Mouse (Mus musculus): ENCODE data around the gene Adam34.
"Not testable (repeated sequence)": the region's sequence is repeated elsewhere in the genome, so short reads cannot be mapped to it uniquely, and the experiment has no call there.

Adam34 gene

GRCm38 (mm10) chr8:43709949-43710348 lies at the start of gene Adam34:
Gene Adam34, minus strand, starts transcription at chr8:43710049.
- DNase-seq (ENCODE audit: extremely low read depth, insufficient read length, low spot score), result no peak

- no peak for DNase-seq (ENCODE audit: extremely low read depth, insufficient read length, low spot score)
These were observed 82.7 kb downstream of the Adam34 start, which contains the start of gene Gm5346 for GRCm38 (mm10) chr8:43627176-43627575. Gene Gm5346, minus strand, starts transcription at chr8:43627276.

- no peak for DNase-seq (ENCODE audit: extremely low read depth, insufficient read length, low spot score)
These were observed 93.8 kb downstream of the Adam34 start for GRCm38 (mm10) chr8:43616046-43616445.

GRCm38 (mm10) chr8:43603657-43604056 lies 106.2 kb downstream of the Adam34 start:
- DNase-seq (ENCODE audit: extremely low read depth, insufficient read length, low spot score), result not testable (repeated sequence)

GRCm38 (mm10) chr8:43603166-43603565 lies 106.7 kb downstream of the Adam34 start:
- not testable (repeated sequence) for DNase-seq (ENCODE audit: extremely low read depth, insufficient read length, low spot score)

Data from 3134 (cell line).